Mouse (Mus musculus) kidney, postnatal 4 days (tissue): ENCODE results near the gene Ltb.

ENCODE experiments used
- DNase-seq, 2 experiments: peaks; one replicate each; pipeline ENCODE4 v3.0.0; 2021; ENCODE audit warnings: mixed read lengths in 2 of 2

Ltb gene

DNA sequence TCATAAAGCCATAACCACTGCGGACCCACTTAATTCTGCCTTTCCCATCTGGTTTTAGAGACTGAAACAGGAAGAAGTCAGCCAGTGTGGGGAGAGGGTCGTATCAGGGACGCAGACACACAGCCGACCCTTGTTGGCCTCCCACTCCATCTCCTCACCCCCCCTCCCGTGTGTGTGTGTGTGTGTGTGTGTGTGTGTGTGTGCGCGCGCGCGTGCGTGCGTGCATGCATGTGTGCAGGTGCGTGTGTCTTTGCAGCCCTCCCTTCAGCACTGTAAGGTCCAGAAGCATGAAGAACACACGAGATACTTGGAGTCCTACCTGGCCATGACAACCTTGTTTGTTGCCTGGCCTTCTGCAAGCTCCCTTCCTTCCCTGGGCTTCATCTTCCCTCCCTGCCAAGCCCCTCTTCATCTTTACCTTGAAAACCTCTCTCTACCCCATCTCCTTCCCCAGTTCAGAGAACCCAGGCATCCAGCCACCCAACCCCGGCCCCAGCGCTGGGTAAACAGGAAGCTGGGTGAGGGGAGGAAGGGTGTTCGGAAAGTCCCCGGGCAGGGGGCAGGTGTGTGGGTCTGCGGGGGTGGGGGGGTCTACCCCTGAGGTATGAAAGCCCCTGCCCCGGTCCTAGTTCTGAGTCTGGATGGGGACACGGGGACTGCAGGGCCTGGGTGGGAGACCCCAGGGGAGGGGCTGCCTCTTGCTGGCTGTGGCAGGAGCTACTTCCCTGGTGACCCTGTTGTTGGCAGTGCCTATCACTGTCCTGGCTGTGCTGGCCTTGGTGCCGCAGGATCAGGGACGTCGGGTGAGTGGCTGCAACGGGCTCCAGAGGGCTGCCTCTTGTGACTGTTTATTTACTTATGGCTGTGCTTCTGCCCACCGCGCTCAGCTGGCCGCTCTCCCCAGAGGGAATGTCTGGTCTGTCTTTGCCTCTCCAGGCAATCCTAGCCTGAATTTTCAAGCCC, at the start of gene Ltb:
Gene Ltb, plus strand, starts transcription at position 559 of the 963 bp plus-strand sequence.
- peak in 1 of 2 experiments; percentile 26 for DNase-seq

DNA sequence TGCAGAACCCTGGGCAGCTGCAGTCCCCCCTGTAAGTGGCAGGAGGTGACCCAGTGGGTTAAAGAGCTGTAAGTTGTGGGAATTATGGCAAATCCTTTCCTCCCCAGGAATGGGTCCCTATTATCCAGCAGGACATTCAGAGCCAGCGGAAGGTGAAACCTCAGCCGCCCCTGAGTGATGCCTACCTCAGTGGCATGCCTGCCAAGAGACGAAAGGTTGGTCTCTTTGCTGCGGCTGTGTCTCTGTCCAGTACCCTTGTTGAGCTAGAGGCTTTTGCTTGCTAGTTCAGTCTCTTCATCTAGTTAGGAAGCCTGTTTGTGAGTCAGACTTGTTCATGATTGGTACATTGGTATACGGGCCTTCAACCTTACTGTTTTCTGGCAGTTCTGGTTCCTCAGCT, 48.1 kb upstream of the Ltb start:
- DNase-seq, result no peak

DNA sequence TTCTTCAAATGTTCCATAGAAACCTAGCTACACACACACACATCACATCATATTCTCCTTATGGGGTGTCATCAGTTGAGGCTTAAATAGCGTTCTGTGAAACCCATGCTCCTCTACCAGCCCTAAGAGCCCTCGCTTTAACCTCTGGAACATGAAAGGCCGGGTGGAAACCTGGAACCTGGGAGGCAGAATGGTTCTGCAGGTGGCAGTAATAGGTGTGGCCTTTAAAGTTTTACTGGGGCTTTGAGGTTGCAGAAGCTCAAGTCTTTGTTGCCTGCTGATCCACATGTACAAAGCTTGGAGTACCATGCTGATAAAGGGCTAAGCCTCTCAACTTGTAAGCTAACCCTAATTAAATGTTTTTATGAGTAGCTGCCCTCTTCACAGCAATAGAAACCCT, 46.9 kb upstream of the Ltb start:
- no peak for DNase-seq

DNA sequence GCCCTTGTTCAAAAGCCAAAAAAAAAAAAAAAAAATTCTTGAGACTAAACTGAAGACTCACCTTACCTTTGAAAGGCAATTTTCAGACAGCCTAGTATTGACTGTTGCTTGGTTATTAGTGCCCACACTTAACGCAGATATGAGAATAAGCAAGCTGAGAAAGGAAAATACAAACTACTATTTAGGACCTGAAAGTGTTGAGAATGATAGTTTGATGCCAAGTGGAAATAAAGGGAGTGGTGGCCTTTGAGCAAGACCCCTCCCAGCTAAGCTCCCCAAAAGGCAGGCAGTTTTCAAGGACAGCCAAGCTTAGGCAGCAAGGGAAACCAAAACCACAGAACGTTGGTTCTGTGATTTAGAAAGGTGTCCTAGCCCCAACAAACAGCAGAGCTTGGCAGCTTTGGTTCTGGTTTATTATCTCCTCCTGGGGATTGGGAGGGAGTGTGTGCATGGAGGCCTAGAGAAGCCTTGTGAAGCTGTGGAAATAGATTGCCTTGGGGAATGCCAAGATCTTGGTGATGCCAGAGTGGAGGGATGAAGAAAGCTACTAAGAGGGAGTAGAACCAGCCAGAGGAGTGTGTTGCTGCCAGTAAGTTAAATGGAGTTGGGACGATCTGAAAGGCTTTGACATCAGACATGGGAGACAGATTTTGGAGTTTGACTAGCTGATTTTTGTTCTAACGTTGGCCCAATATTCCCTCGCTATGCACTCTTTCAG, 46.2 kb upstream of the Ltb start:
- no peak for DNase-seq

DNA sequence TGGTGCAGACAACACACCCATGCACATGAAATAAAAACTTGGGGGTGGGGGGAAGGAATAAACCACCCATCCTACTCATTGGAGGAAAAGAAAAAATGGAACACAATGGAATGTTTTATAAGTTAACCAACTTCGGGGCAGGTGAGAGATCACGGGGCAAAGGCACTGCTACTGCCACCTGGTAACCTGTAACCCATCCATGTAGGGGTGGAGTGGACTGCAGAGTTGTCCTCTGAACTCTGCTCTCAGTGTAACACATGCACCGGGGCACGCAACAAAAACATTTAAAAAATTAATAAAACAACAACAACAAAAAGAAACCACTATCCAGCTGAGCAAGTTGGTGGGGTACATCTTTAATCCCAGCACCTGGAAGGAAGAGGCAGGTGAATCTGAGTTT, 42.1 kb upstream of the Ltb start:
- DNase-seq, result no peak

DNA sequence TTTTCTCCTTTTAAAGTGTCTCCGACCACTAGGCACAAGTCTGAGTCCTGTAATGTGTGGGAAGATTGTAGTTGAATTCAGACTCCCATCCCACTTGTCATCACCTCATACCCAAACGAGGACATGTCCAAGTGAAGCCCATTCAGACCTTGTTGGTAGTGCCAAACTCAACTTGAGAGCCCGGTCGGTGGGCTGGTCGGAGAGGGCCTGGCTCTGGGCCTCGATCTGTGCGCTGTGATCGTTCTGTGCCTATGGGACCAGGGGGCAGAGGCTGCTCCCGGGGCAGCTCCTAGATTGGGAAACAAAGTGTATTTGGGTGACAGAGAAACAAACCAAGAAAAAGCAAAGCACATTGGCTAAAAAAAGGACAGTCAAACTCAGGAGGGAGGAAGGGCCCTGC, 41.2 kb upstream of the Ltb start:
- no peak for DNase-seq

DNA sequence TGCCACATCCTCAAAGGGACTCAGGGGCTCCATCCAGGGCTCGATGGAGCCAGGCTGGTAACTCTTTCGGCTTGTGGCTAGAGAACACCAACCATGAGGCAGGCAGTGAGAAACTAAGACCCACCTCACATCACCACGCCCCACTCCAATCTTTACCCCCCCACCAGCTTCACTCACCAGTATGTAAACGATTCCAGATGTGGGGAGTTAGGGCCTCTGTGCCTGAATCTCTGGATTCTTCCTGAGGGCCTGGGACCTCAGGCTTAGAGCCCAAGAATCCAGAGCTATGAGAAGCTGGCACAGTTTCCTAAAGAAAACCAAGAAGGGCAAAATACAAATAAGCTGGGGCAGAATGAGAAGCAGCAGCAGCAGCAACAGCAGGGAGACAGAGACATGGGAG, 40.3 kb upstream of the Ltb start:
- DNase-seq, result no peak

DNA sequence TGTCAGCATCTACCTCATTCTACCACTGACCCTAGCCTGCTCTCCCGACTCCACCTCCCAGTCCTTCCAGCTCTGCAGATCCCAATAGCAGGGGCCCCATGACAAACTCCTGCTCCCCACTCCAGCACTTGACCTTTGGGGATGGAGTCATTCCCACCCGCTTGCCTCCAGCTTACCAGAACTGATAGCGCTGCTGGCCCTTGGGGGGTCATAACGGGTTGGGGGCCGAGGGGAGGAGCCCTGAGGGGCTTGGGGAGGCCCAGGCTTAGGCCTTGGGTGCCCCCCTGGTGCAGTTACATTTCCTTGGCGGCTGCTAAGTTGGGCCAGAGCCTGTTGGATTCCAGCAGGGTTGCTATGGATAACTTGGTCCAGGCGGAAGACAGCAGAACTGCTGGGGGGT, 39.6 kb upstream of the Ltb start:
- DNase-seq, result no peak

DNA sequence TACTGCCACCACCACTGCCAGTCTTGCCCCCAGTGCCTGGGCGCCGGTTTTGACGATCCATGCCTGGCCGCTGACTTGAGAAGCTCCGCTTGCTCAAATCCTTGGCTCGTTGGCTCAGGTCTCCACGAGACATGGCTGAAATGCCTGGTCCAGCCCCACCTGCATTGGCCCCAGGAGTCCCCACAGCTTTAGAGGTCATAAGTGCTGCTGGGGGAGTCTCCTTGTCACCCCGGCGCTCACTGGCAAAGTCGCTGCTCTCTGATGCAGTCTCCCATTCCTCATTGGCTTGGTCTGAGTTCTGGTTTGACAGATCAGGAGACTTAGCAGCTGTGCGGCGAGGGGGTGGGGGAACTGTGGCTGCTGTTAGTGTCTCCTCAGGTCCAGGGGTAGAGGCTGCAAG, 38.8 kb upstream of the Ltb start:
- no peak for DNase-seq

DNA sequence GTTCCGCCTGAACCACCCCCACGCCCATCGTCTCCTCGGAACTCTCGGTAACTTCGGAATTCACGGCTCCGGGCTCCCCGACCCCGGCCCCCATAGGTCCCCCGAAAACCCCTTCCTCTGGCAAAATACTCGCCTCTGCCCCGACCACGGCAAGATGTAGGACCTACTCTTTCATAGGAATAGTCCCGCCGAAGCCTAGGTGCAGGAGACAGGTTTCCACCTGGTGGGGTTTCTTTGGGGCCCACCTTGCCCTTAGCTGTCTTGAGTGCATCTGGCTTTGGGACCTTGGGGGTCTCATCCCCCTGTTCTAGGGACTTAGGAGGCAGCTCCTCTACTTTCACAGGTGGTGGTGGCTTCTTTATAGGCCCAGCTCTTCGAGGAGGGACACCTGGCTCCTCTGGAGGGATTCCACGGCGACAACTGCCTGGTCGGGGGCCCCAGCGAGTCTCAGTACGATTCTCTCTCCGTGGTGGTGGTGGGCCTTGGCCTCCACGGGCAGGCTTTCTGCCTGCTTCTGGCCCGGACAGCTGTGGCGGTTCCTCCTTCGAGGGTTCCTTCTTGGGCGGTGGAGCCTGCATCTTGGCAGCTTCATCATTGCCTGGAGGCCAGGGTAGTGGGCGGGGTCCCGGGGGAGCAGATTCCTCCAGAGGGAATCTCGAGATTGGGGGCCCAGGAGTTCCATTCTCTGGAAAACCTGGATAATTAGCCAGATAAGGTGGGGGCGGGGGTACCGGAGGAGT, 37.6 kb upstream of the Ltb start:
- no peak for DNase-seq

DNA sequence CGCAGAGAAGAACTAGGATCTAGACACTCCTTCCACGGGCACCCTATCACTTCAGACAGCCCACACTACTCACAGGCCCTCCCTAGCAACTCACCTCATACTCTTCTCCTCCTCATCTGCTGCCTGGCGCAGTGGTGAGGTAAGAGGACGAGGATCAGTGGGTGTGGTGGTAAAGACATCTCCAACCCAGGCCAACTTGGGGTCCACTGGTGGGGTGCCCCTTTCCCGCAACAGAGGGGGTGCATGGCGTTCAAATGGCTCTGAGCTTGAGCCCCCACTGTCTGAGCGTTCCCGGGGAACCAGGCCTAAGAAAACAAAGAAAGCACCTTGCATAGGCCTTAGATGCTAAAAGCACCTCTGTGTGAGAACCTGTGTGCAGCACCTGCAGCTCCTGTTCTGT, 37.0 kb upstream of the Ltb start:
- no peak for DNase-seq

DNA sequence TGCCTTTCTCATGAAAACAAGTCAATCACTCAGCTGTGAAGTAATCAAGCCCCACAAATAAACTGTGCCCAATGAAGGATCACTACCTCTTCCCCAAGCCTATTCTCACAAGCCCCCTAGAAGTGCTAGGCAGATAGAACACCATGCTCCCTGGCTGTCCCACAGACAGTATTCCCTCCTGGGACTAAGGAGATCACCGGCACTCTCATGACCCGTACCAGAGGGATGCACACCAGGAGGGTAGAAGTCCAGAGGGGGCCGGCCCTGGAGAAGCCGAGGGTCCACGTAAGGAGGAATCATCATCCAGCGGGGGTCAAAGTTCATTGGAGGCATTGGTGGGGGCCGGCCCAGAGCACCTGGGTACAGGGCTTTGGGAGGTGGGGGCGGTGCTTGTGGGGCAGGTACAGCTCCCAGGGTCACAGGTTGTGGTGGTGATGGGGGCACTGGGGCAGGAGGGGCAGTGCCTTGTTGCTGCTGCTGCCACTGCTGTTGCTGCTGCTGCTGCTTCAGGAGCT, 36.5 kb upstream of the Ltb start:
- DNase-seq, result peak in 1 of 2 experiments; percentile 37

DNA sequence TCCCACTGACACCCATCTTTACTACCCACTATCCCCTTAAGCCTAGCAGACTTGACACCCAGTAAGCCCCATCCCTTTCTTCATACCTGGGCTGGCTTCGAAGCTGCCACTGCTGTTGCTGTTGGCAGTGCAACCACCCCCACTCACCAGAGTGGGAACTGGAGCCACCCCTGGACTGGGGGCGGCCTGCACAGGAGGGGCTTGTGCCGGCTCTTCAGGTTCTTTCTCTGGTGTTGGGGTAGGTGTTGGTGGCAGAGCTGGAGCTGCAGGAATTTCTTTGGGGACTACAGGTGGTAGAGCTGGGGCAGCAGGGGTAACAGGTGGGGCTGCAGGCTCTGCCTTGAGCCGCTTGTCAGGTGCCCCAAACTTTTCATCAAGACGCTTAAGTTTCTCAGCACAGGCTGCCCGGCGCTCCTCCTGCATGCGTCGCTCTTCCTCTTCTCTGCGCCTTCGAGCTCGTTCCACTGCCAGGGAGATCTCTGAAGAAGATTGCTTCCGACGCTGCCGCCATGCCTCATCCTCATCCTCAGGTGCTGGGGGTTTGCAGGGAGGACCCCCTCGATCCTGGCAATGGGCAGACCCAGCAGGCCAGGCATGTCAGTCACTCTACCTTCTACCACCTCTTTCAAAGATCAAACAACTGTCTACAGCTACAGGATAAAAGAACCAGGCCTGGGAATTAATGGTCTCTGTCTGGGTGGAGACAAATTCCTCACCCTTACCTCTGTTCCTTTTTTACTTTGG, 35.2 kb upstream of the Ltb start:
- no peak for DNase-seq

DNA sequence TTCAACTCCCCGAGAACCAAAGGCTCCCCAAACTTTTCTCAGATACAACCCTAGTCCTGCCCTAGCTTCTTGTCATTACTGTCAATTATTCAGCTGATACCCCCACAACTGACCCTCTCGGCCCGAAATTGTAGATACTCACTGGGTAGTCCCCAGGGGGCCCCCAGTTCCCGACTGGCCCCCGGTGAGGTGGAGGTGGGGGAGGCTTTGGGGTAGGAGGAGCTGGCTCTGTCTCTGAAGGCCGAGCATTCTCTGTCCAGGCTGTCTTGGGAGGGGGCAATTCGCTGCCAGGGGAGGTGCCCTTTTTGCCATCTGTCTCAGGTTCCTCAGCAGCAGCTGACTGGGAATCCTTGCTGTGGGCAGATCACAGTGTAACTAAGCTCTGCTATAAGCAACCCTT, 34.6 kb upstream of the Ltb start:
- no peak for DNase-seq

DNA sequence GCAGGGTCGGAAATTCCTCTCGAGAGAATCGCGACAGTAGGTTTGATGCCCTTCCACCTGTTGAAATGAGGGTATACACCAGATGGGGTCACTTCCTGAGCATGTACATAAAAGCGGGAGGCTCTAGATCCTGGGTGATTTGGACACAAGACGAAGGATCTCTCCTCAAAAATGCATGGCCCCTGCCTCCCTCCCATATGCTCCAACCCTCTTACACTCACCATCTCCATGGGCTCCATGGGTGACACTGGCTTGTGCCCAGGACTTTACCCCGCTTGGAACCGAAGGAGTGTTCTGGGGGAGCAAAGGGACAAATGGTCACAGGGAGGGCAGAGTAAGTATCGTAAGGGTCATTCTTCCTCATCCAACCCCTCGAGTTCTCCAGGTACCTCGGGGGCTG, 32.8 kb upstream of the Ltb start:
- no peak for DNase-seq

DNA sequence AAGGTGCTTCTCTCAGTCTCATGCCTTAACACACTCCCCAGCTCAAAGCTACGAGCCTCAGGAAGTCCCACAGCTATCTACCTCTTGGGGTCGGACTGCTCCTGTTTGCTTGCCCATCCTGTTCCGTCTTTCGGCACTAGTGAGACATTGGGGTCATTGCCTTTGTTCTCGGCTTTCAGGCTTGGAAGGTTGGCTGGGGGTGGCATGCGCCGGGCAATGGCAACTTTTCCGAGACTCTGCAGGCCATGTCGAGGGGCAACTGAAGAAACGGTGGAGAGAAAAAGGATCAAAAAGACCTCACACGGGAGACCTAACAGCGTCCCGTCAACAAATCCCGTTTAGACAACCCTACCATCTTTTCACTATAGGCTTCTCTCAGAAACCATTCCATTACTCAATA, 32.1 kb upstream of the Ltb start:
- DNase-seq, result peak in 1 of 2 experiments; percentile 5

DNA sequence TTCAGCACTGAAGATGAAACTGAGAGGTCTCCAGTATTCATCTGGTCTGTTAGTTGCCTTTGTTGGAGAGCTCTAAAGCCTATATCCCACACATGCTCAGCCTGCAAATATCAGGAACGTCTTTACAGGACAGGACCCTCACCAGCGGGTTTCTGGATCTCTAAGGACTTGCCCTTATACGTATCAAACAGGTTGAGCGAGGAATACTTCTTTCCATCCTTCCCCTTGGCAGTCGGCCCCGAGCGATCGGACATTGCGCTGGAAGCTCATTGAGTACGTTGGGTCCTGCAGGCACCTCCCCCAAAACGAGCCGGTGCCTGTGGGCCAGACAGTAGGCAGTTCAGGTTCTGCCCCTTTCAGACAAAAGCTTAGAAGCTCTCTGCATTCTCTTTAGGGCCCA, 31.5 kb upstream of the Ltb start:
- DNase-seq, result peak; percentile 50 to 59

DNA sequence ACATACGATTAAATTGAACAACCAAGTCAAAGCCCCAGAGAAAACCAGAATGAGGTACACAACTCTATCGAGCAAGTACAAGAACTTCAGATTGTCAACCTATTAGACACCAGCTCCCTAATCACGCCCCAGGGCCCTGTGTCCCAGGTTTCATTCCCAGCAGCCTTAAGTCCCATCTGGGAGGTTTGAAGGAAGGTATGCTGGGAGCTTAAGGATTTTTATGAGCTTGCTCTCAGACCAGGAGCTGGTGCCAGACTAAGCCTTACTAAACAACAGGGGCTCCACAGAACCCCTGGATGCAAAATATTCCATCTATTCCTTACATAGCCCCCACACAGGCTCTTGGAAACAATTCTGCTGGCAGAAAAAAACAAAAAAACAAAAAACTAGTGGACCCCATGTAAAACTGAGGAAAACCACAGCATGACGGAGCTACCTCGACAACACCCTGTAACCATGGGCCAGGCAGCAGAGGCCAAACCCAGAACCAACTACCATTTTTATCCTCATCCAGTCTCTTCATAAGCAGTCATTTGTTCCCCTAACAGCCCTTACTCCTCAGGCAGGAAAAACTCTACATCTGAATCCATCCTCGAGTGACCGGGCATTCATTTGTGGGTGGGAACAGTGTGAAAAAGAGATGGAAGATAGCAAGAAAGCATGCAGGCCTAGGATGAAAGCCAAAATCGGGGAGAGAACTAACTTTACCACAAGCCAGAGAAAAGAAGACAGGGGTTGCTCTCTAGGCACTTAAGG, 30.7 kb upstream of the Ltb start:
- DNase-seq, result peak in 1 of 2 experiments; percentile 33

DNA sequence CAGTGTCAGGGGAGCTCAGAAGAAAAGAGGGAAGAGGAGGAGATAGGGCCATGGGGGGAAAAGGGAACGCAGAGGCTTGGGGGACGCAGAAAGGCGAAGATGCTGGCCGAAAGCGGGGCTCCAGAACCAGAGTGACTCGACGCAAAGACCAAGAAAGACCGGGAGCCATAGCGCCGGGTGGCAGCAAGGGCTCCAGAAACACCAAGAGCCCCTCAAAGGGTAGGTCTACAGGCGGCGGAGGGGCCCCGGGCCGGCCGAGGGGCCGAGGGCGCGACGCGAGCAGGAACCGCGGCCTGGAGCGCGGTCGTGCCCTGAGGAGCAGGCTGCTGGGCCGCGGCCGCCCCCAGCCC, 30.0 kb upstream of the Ltb start:
- no peak for DNase-seq

DNA sequence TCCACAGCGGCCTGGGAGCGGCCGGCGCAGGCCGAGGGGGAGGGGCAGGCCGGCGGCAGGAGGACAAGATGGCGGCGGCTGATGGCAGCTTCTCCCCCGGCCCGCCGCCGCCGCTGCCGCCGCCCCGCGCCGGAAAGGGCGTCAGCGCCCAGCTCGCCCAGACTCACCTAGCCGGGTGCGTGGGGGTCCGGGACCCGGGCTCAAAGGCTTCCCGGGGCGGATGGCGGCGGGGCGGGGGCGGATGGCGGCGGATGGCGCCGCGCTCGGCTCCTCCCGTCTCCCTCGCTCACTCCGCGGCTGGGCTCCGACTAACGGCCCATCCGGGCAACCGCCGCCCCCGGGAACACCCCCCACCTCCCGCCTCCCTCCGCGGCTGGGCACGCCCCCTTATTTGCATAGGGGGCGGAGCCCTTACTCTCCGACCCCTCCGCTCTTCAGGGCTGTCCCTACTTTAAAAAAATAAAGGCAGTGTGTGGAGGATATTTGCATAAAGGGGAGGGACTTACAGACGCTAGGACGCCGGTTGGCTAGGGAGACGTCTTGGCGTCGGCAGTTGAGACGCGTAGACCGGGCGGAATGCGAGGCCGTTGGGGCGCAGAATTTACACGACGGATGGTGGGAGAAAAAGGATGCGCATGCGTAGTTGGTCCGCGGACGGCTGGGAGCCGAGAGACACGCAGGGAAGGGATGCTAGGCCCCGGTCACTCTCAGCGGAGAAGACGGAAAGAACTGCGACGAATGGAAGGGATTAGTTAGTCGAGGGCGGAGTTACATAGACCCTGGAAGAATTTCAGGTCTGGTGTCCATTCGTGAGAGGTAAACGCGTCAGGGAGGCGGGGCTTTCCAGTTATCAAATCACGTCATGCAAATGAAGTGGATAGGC, 29.4 kb upstream of the Ltb start, which contains the start of gene Prrc2a:
Gene Prrc2a, minus strand, starts transcription at position 330 of the 883 bp plus-strand sequence.
- peak; percentile 98 to 99 for DNase-seq
